Mouse (Mus musculus) kidney, embryonic 15.5 days (tissue): ENCODE data around the gene Lce3e. TPM values are rescaled to one million over a fixed set of nuclear protein-coding genes. Genes with fewer than 3 reads are reported as not detected.

Experiments used
- ATAC-seq: fragments of 200-750 bp; cut with Nextera tagmentation; replicated peaks from 2 replicates; pipeline ENCODE4 v1.8.0; 2017; ENCODE audit warnings: moderate TSS enrichment; ENCODE audit not compliant: low FRiP score
- H3K27ac ChIP-seq: fragments of 300-500 bp; sonication (generic); 2 replicates; pipeline ENCODE4 v1.5.1; 2015; ENCODE audit warnings: mild to moderate bottlenecking, inconsistent platforms
- H3K27me3 ChIP-seq: fragments of 300-500 bp; sonication (generic); 2 replicates; pipeline ENCODE4 v1.6.1; 2015; ENCODE audit warnings: inconsistent platforms
- H3K36me3 ChIP-seq: fragments of 300-500 bp; sonication (generic); 2 replicates; pipeline ENCODE4 v1.6.1; 2015; ENCODE audit warnings: inconsistent platforms
- H3K4me1 ChIP-seq: fragments of 300-500 bp; sonication (generic); 2 replicates; pipeline ENCODE4 v1.6.1; 2015; ENCODE audit warnings: inconsistent platforms
- H3K4me2 ChIP-seq: fragments of 300-500 bp; sonication (generic); 2 replicates; pipeline ENCODE4 v1.6.1; 2015; ENCODE audit warnings: moderate library complexity, mild to moderate bottlenecking, inconsistent platforms
- H3K4me3 ChIP-seq: fragments of 300-500 bp; sonication (generic); replicated peaks from 2 replicates; pipeline ENCODE4 v1.5.1; 2015; ENCODE audit warnings: mild to moderate bottlenecking, inconsistent platforms
- H3K9ac ChIP-seq: fragments of 300-500 bp; sonication (generic); 2 replicates; pipeline ENCODE4 v1.6.1; 2015; ENCODE audit warnings: mild to moderate bottlenecking, inconsistent platforms
- H3K9me3 ChIP-seq: fragments of 300-500 bp; sonication (generic); replicated peaks from 2 replicates; pipeline ENCODE4 v1.6.1; 2016; ENCODE audit warnings: inconsistent platforms
- WGBS: fragments of 180-500 bp; shearing (Covaris S2); methylation state at CpG from one replicate; pipeline ENCODE4 v1.1.7; 2015; ENCODE audit warnings: mixed read lengths; 5-methylcytosine and 5-hydroxymethylcytosine counted together
- polyA plus RNA-seq: library from polyadenylated mRNA; unstranded; fragments of >200 nt; fragmentation: Nextera tagmentation; extraction: Ambion mirVana; gene quantifications from 2 replicates; pipeline ENCODE4 v1.2.1, GENCODE M21; 2015

Lce3e gene
- not detected in 2 replicates for polyA plus RNA-seq

- Histone ChIP-seq H3K4me2 (no peak within 1 kb of the TSS), H3K27ac (no peak within 1 kb of the TSS), H3K9ac (no peak within 1 kb of the TSS), H3K36me3 (no peaks in the 10 kb centered on the region), H3K9me3 (no peaks in the 10 kb centered on the region; the same call in 1 of the 2 replicates), H3K4me1 (no peaks in the 10 kb centered on the region), H3K4me3 (no peak within 1 kb of the TSS), H3K27me3 (no peaks in the 10 kb centered on the region)
- 89% methylated on average over 2 of the region's 2 CpGs for WGBS
- ATAC-seq = no peak
Measured at GRCm38 (mm10) chr3:92966761-92967160, at the start of gene Lce3e. TSS of gene Lce3e (plus strand) at chr3:92967061.

DNA sequence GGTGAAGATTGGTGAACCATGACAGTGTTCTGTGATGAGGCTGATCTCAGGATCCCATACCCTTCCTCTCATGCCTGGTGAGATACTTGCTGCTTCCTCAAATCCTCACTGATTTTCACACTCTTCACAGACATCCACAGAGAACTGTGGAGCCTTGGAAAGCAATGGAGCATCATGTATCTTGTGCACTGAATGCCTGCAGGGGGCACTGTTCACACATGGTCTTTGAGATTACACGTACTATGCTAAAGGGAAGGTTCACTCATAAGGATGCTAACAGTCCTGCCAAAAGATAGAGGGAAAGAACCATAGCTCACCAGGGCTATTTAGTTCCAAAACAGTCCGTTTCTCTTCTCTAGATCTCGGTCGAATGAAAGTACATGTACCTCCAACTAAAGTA lies 46.5 kb upstream of the Lce3e start:
- ATAC-seq = no peak

GRCm38 (mm10) chr3:92926130-92926529 lies 40.7 kb upstream of the Lce3e start, which contains the start of gene Lce3a:
TSS of gene Lce3a (minus strand) at chr3:92926230.
- Histone ChIP-seq H3K27ac (no peak within 1 kb of the TSS), H3K36me3 (no peaks in the 10 kb centered on the region), H3K9ac (no peak within 1 kb of the TSS), H3K27me3 (no peaks in the 10 kb centered on the region), H3K4me2 (no peak within 1 kb of the TSS), H3K4me3 (no peak within 1 kb of the TSS), H3K4me1 (no peaks in the 10 kb centered on the region), H3K9me3 (no peaks in the 10 kb centered on the region)
- no peak for ATAC-seq
- 73% methylated on average over 2 of the region's 2 CpGs for WGBS

More for the DNA sequence above, 46.5 kb upstream of the Lce3e start:
- Histone ChIP-seq H3K9ac (no peak overlapping the region), H3K27ac (no peak overlapping the region), H3K36me3 (no peaks in the 10 kb centered on the region), H3K9me3 (no peaks in the 10 kb centered on the region), H3K4me3 (no peak overlapping the region), H3K4me2 (no peak overlapping the region), H3K27me3 (no peaks in the 10 kb centered on the region), H3K4me1 (no peaks in the 10 kb centered on the region)
- WGBS = 55% methylated on average over 4 of the region's 4 CpGs

DNA sequence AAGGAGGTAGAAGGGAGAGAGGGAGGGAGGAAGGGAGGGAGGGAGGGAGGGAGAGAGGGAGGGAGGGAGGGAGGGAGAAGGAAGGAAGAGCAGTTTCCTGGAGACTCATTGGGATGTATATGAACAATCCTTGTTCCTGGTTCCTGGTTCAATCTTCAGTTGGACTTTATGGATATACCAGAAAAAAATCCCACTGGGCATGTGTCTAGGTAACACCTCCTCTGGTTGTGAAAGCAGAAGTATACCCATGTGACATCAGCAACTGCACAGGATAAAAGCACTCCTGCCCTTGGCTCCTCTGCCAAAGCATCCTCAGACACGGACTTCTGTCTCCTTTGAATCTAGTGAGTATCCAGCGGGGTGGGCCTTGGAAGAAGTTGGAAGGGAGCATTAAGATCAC lies 34.2 kb upstream of the Lce3e start, which contains the start of gene Lce3b:
Gene Lce3b (plus strand): TSS at position 301 of the 400 bp plus-strand sequence.
- no peak for ATAC-seq
- Histone ChIP-seq H3K4me2 (no peak within 1 kb of the TSS), H3K9me3 (no peaks in the 10 kb centered on the region), H3K27me3 (no peaks in the 10 kb centered on the region), H3K9ac (no peak within 1 kb of the TSS), H3K4me3 (no peak within 1 kb of the TSS), H3K4me1 (no peaks in the 10 kb centered on the region), H3K36me3 (no peaks in the 10 kb centered on the region), H3K27ac (no peak within 1 kb of the TSS)
- whole genome bisulfite sequencing = 60% methylated on average over 2 of the region's 2 CpGs

DNA sequence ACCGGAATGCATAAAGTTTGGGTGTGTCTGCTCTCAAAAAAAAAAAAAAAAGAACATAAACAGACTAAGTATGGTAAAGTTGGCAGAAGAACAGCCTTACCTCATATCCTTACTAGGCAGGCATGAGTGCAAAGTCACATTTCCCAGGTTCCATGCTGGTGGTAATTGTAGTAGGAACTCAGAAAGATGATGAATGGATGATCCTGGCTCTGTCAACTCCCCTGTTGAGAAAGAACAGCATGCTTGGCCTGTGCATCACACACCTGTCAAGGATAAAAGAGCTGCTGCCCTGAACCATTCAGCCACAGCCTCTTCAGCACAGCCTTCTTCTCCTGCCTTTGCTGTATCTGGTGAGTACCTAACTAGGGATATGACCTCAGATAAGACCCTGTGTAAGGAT lies 22.7 kb upstream of the Lce3e start, which contains the start of gene Lce3c:
Gene Lce3c (plus strand): TSS at position 301 of the 400 bp plus-strand sequence.
- H3K4me3 ChIP-seq = no peak within 1 kb of the TSS
- H3K4me1 ChIP-seq = no peaks in the 10 kb centered on the region
- WGBS = 91% methylated on average over 1 of the region's 1 CpGs
- no peaks in the 10 kb centered on the region for H3K36me3 ChIP-seq
- no peaks in the 10 kb centered on the region for H3K9me3 ChIP-seq
- no peak within 1 kb of the TSS for H3K27ac ChIP-seq
- ATAC-seq = no peak
- H3K9ac ChIP-seq = no peak within 1 kb of the TSS
- no peak within 1 kb of the TSS for H3K4me2 ChIP-seq
- no peaks in the 10 kb centered on the region for H3K27me3 ChIP-seq

DNA sequence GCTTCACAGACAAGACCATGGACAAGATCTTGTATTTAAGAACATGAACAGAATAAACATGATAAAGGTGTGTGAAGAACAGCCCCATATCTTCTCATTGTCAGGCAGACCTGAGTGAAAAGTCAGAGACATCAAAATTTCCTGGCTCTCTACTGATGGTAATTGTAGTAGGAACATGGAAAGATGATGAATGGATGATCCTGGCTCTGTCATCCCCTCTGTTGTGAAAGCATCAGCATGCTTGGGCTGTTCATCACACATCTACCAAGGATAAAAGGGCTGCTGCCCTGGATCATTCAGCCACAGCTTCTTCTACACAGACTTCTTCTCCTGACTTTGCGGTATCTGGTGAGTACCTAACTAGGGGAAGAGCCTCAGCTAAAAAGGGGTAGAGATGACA lies 9.8 kb upstream of the Lce3e start, which contains the start of gene Lce3d:
Gene Lce3d (plus strand): TSS at position 301 of the 400 bp plus-strand sequence.
- Histone ChIP-seq H3K9me3 (no peaks in the 10 kb centered on the region), H3K4me2 (no peak within 1 kb of the TSS), H3K4me3 (no peak within 1 kb of the TSS), H3K36me3 (no peaks in the 10 kb centered on the region), H3K9ac (no peak within 1 kb of the TSS), H3K27ac (no peak within 1 kb of the TSS), H3K4me1 (no peaks in the 10 kb centered on the region), H3K27me3 (no peaks in the 10 kb centered on the region)
- ATAC-seq = no peak
- WGBS = 89% methylated on average over 1 of the region's 1 CpGs

- no peak overlapping the region for H3K4me3 ChIP-seq
- no peaks in the 10 kb centered on the region for H3K9me3 ChIP-seq
- no peak overlapping the region for H3K9ac ChIP-seq
- no peaks in the 10 kb centered on the region for H3K36me3 ChIP-seq
- H3K4me2 ChIP-seq = no peak overlapping the region
- no peak overlapping the region for H3K27ac ChIP-seq
- no peaks in the 10 kb centered on the region for H3K4me1 ChIP-seq
- H3K27me3 ChIP-seq = no peaks in the 10 kb centered on the region
- 76% methylated on average over 2 of the region's 2 CpGs for WGBS
- no peak for ATAC-seq
Measured at GRCm38 (mm10) chr3:92978484-92978883, 11.6 kb downstream of the Lce3e start.

- no peak for ATAC-seq
- no peak within 1 kb of the TSS for H3K4me2 ChIP-seq
- no peaks in the 10 kb centered on the region for H3K36me3 ChIP-seq
- H3K4me1 ChIP-seq = no peaks in the 10 kb centered on the region
- no peak within 1 kb of the TSS for H3K4me3 ChIP-seq
- H3K9me3 ChIP-seq = no peaks in the 10 kb centered on the region
- no peak within 1 kb of the TSS for H3K9ac ChIP-seq
- no peak within 1 kb of the TSS for H3K27ac ChIP-seq
- no peaks in the 10 kb centered on the region for H3K27me3 ChIP-seq
Measured at GRCm38 (mm10) chr3:92991926-92992325, 25.1 kb downstream of the Lce3e start, which contains the start of gene Lce3f. TSS of gene Lce3f (plus strand) at chr3:92992226.

DNA sequence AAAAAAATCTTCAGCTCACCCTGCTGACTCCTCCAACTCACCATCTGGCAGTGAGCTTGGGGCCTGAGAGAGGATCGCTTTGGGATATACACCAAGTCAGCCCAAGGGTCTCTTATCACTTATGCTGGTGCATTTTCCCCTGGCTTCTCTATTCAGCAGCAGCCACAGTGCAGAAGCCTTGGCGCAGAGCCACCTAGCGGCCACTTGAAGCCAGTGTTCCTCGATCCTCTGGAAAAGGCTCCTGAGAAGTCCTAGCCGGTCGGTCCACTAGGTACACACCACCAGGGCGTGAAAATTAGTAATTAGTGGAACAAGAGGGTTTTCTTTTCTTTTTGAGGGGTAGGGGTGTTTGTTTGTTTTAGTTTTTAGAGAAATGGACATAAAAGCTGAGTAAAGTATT lies 31.8 kb downstream of the Lce3e start:
- WGBS = 4% methylated on average over 7 of the region's 7 CpGs
- H3K27me3 ChIP-seq = no peaks in the 10 kb centered on the region
- no peak overlapping the region for H3K9ac ChIP-seq
- no peaks in the 10 kb centered on the region for H3K36me3 ChIP-seq
- no peaks in the 10 kb centered on the region for H3K4me1 ChIP-seq
- no peak overlapping the region for H3K4me3 ChIP-seq
- H3K4me2 ChIP-seq = no peak overlapping the region
- H3K27ac ChIP-seq = no peak overlapping the region
- peak; percentile 88 for ATAC-seq
- H3K9me3 ChIP-seq = no peaks in the 10 kb centered on the region

- Histone ChIP-seq H3K27ac (no peak overlapping the region), H3K4me2 (no peak overlapping the region), H3K27me3 (no peaks in the 10 kb centered on the region), H3K4me3 (no peak overlapping the region), H3K9me3 (no peaks in the 10 kb centered on the region), H3K9ac (no peak overlapping the region), H3K4me1 (no peaks in the 10 kb centered on the region), H3K36me3 (no peaks in the 10 kb centered on the region)
- ATAC-seq = no peak
- 63% methylated on average over 3 of the region's 3 CpGs for WGBS
Measured at GRCm38 (mm10) chr3:93000621-93001020, 33.8 kb downstream of the Lce3e start.

DNA sequence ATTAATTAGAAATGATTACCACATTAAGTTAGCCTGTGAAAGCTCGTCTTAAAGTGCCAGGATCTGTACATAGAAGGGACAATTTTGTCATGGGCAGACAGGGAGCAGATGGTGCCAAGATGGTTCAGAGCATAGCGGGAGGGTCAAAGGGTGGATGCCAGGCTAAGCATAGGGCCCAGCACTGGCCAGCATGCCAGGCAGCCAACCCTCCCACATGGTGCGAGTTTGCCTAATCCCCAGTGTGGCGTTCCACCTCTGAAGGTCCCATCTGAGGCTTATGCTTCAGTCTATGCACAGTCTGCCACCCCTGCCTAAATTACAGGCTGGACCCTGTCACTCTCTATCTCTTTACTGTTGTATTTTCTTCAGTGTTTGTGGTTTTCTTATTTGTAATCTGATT lies 36.0 kb downstream of the Lce3e start:
- Histone ChIP-seq H3K4me1 (no peaks in the 10 kb centered on the region), H3K9ac (no peak overlapping the region), H3K4me3 (no peak overlapping the region), H3K4me2 (no peak overlapping the region), H3K9me3 (no peaks in the 10 kb centered on the region), H3K27me3 (no peaks in the 10 kb centered on the region), H3K36me3 (no peaks in the 10 kb centered on the region), H3K27ac (no peak overlapping the region)
- 79% methylated on average over 4 of the region's 4 CpGs for WGBS
- no peak for ATAC-seq

DNA sequence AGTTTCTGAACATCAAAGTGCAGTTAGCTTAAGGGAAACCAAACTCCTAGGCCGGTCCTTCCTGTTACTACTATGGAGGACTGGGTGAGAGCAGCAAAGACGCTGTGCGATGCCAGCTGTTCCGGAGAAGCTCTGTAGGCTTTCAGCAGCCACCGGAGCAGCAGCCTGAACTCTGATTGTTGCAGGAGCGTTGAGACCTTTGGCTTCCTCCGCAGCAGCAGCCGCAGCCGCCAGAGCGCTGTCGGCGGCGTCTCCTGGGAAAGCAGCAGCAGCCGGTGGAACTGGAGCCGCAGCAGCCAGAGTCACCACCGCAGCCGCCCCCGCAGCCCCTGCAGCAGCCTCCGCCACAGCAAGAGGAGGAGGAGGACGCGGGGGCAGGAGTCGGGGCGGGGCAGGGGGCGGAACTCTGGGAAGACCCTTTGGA lies 47.5 kb downstream of the Lce3e start:
- Histone ChIP-seq H3K9ac (peak overlapping the region; percentile 35), H3K27ac (peak overlapping the region; percentile 58; the same call in 1 of the 2 replicates), H3K9me3 (no peaks in the 10 kb centered on the region), H3K4me2 (peak overlapping the region; percentile 81), H3K36me3 (no peaks in the 10 kb centered on the region), H3K4me3 (peak overlapping the region; percentile 47), H3K4me1 (peaks cover 11% of the 10 kb centered on the region; the same call in 1 of the 2 replicates), H3K27me3 (peaks cover 3% of the 10 kb centered on the region; the same call in 1 of the 2 replicates)
- under 1% methylated on average over 24 of the region's 24 CpGs for WGBS
- peak; percentile 93 for ATAC-seq

GRCm38 (mm10) chr3:93014871-93015270 lies 48.0 kb downstream of the Lce3e start:
- 29% methylated on average over 5 of the region's 5 CpGs for WGBS
- peak overlapping the region; percentile 47 for H3K4me3 ChIP-seq
- H3K4me1 ChIP-seq = peaks cover 11% of the 10 kb centered on the region; the same call in 1 of the 2 replicates
- no peaks in the 10 kb centered on the region for H3K9me3 ChIP-seq
- peak overlapping the region; percentile 35 for H3K9ac ChIP-seq
- no peak for ATAC-seq
- H3K36me3 ChIP-seq = no peaks in the 10 kb centered on the region
- 0 out of 2 replicates have a peak overlapping the region, but pooled peaks have one; percentile 58 for H3K27ac ChIP-seq
- H3K4me2 ChIP-seq = peak overlapping the region; percentile 81
- H3K27me3 ChIP-seq = peaks cover 3% of the 10 kb centered on the region; the same call in 1 of the 2 replicates
